Mouse (Mus musculus): Measurements from ENCODE around the gene Prkar2a. TPM values are rescaled to one million over a fixed set of nuclear protein-coding genes. Genes with fewer than 3 reads are reported as not detected.

Gene Prkar2a
- polyA plus RNA-seq, 1 experiment from 2014 or later = 9.5 TPM

DNA sequence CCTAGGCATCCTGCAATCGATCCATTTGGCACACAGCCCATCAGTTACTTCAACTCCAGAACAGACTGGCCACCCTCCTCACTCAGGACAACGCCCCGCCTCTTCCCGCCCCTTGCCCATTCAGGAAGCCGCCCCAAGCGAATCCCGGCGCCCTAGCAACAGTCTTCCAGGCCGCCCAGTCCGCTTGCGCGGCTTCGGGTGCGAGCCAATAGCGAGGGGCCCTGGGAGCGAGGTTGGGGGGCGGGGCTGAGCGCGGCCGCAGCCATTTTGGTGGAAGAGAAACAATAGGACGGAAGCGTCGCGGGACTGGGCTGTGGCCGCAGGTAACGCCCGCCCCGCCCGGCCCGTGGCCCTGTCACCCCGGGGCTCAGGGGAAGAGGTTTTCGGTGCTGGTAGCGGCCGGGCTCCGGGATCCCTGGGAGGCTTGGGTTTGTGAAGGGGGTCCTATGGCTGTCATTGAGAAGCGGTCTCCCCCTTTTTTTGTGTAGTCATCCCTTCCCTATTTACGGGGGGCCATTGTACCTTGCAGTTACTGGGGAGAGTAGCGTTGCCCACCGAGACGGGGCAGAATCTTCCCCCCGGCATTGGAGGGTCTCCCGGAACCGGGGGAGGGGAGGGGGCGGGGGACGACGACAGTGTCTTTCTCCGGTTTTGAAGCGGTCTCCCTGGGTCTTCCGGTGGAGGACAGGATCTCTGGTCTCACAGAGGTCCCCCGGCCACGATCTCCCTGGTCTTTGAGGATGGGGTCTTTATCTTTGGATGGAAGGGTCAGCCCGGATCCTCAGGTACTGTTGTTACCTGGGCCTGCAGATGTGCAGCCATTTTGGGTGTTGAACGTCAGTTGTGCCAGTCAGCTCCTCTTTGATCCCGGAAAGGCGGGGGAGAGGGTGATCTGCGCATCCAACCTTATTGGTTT, 94.7 kb downstream of the Prkar2a start, which contains the start of gene Ip6k2:
Gene Ip6k2, plus strand, starts transcription at position 249 of the 916 bp plus-strand sequence.
- peak; percentile 94 for DNase-seq
- Histone ChIP-seq H3K27me3 (no peaks in the 10 kb centered on the region), H3K9ac (peak within 1 kb of the TSS; percentile 88), H3K4me2 (peak within 1 kb of the TSS; percentile 80), H3K4me1 (replicated peaks) (peaks cover 59% of the 10 kb centered on the region), H3K4me3 (replicated peaks) (peak within 1 kb of the TSS; percentile 90), H3K9me3 (replicated peaks) (no peaks in the 10 kb centered on the region), H3K36me3 (0 out of 2 replicates have a peak, but pooled peaks cover 4% of the 10 kb centered on the region), H3K27ac (peak within 1 kb of the TSS; percentile 87)
- under 1% methylated on average over 56 of the region's 56 CpGs for WGBS (ENCODE audit: insufficient replicate concordance)
- peak; percentile 98 for ATAC-seq (ENCODE audit: low read depth)

DNA sequence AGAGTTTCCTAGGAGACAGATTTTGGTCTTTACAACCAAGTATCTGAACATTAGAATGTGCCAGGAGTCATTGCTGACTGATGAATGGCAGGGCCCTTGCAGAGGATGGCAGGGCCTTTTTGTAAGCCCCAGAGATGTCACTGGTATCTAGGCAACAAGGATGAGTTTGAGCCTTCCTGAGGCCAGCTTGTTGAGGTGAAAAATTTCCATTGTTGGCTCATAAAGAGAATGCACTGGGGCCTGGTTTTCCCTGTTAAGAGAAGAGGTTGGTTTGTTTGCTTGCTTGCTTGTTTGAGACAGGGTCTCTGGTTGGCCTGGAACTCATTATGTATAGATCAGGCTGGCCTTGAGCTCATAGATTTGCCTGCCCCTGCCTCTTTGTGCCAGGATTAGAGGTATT, 96.3 kb downstream of the Prkar2a start:
- no peaks in the 10 kb centered on the region for H3K9me3 ChIP-seq (replicated peaks)
- H3K27ac ChIP-seq = peak overlapping the region; percentile 8; the same call in 1 of the 2 replicates
- H3K27me3 ChIP-seq = no peaks in the 10 kb centered on the region
- peaks cover 75% of the 10 kb centered on the region for H3K4me1 ChIP-seq (replicated peaks)
- DNase-seq (no peak), ATAC-seq (ENCODE audit: low read depth) (no peak)
- peak overlapping the region; percentile 88 for H3K9ac ChIP-seq
- peak overlapping the region; percentile 80 for H3K4me2 ChIP-seq
- peak overlapping the region; percentile 90 for H3K4me3 ChIP-seq (replicated peaks)
- 0 out of 2 replicates have a peak, but pooled peaks cover 4% of the 10 kb centered on the region for H3K36me3 ChIP-seq

DNA sequence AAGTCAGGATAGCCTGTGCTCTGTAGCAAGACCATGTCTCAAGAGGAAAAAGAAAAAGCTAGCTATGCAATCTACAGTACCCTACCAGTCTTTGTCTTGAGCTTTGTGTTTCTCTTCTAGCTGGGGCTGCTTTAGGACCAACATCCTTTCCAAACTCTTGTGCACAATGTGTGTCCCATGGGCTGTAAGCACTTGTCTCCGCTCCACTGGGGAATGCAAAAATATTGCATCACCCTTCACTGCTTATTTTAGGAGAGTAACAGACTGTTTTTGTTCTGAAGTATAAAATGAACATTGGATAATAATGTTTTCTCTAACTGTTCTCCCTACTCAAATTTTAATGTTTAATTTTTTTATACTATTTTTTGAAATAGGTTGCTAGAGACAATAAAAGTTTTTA, 97.4 kb downstream of the Prkar2a start:
- Histone ChIP-seq H3K4me2 (no peak overlapping the region), H3K4me1 (replicated peaks) (peaks cover 86% of the 10 kb centered on the region)
- no peak for ATAC-seq (ENCODE audit: low read depth)

DNA sequence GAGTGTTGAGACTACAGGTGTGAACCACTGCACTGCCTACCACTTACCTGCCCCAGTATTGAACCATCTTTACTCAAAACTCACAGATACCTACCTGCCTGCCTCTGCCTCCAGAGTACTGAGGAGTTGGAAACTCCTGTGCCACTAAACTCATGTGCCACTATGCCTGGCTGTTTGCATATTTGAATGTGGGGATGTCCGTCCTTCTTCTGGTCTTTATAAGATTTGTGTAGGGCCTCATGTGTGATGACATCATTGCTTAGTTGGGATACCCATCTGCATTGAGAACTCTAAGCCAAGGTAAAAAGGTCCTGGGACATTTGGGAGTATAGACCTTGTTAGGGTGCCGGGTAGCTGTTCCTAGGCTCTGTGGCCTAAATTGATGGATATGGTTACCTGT, 98.0 kb downstream of the Prkar2a start:
- WGBS (ENCODE audit: insufficient replicate concordance) = 92% methylated on average over 2 of the region's 2 CpGs
- no peak for DNase-seq
- 0 out of 2 replicates have a peak, but pooled peaks cover 4% of the 10 kb centered on the region for H3K36me3 ChIP-seq
- ATAC-seq (ENCODE audit: low read depth) = no peak
- no peaks in the 10 kb centered on the region for H3K27me3 ChIP-seq
- H3K27ac ChIP-seq = no peak overlapping the region
- no peaks in the 10 kb centered on the region for H3K9me3 ChIP-seq (replicated peaks)
- H3K9ac ChIP-seq = no peak overlapping the region
- no peak overlapping the region for H3K4me3 ChIP-seq (replicated peaks)
- H3K4me2 ChIP-seq = no peak overlapping the region
- peaks cover 88% of the 10 kb centered on the region for H3K4me1 ChIP-seq (replicated peaks)

More for the DNA sequence above, 97.4 kb downstream of the Prkar2a start:
- no peak for DNase-seq
- H3K27ac ChIP-seq = no peak overlapping the region
- WGBS (ENCODE audit: insufficient replicate concordance) = 80% methylated on average over 1 of the region's 1 CpGs
- H3K36me3 ChIP-seq = 0 out of 2 replicates have a peak, but pooled peaks cover 4% of the 10 kb centered on the region
- no peak overlapping the region for H3K9ac ChIP-seq
- H3K4me3 ChIP-seq (replicated peaks) = no peak overlapping the region
- H3K9me3 ChIP-seq (replicated peaks) = no peaks in the 10 kb centered on the region
- no peaks in the 10 kb centered on the region for H3K27me3 ChIP-seq

GRCm38 (mm10) chr9:108788713-108789112, 99.6 kb downstream of the Prkar2a start:
- 0 out of 2 replicates have a peak, but pooled peaks cover 4% of the 10 kb centered on the region for H3K36me3 ChIP-seq
- no peak overlapping the region for H3K4me3 ChIP-seq (replicated peaks)
- no peak for DNase-seq
- no peaks in the 10 kb centered on the region for H3K9me3 ChIP-seq (replicated peaks)
- H3K4me2 ChIP-seq = no peak overlapping the region
- no peaks in the 10 kb centered on the region for H3K27me3 ChIP-seq
- H3K9ac ChIP-seq = no peak overlapping the region
- no peak overlapping the region for H3K27ac ChIP-seq
- WGBS (ENCODE audit: insufficient replicate concordance) = 85% methylated on average over 3 of the region's 3 CpGs
- H3K4me1 ChIP-seq (replicated peaks) = peaks cover 91% of the 10 kb centered on the region
- ATAC-seq (ENCODE audit: low read depth) = no peak

DNA sequence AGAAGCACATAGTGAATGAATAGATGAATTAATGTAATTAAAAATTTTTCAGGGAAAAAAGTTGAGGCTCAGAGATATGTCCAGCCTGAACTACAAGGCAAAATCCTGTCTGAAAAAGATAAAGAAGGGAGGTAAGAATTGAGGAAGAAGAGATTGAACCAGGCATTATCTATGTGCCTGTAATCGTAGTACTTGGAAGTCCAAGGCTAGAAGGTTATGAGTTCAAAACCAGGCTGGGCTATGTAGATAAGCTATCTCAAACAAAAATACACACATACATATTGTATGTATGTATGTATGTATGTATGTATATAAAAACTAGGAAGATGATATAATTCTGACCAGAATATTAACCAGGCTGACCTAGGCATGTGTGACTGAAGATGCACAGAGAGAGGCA, 103.2 kb downstream of the Prkar2a start:
- peak overlapping the region; percentile 22; the same call in 1 of the 2 replicates for H3K4me2 ChIP-seq
- 6% methylated on average over 1 of the region's 1 CpGs for WGBS (ENCODE audit: insufficient replicate concordance)
- no peaks in the 10 kb centered on the region for H3K9me3 ChIP-seq (replicated peaks)
- H3K27ac ChIP-seq = peak overlapping the region; percentile 71
- H3K4me3 ChIP-seq (replicated peaks) = no peak overlapping the region
- peaks cover 15% of the 10 kb centered on the region for H3K36me3 ChIP-seq
- H3K27me3 ChIP-seq = no peaks in the 10 kb centered on the region
- DNase-seq = no peak
- H3K9ac ChIP-seq = peak overlapping the region; percentile 24; the same call in 1 of the 2 replicates
- H3K4me1 ChIP-seq (replicated peaks) = peaks cover 99% of the 10 kb centered on the region
- peak; percentile 37 for ATAC-seq (ENCODE audit: low read depth)

DNA sequence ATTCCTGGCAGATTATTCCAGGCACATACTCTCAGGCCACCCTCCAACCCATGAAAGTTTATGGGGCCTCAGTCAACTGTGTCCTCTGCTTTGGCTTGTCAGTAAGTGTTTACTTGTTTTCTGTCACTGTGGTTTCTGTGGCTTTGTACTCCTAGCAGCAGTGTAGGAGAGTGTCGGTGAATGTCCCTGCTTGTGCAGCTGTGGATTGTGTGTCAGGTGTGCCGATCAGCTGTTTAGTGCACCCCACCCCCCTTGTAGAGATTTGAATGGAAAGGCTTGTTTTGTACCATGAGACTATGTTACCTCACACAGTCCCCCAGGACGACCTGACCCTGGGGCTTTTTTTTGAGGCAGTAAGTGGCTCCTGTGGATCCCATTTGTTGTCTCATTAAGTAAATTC, 103.6 kb downstream of the Prkar2a start:
- peak overlapping the region; percentile 24 for H3K9ac ChIP-seq
- no peak overlapping the region for H3K4me3 ChIP-seq (replicated peaks)
- ATAC-seq (ENCODE audit: low read depth) (no peak), DNase-seq (no peak)
- H3K27ac ChIP-seq = peak overlapping the region; percentile 70
- WGBS (ENCODE audit: insufficient replicate concordance) = 28% methylated on average over 3 of the region's 3 CpGs
- H3K4me2 ChIP-seq = peak overlapping the region; percentile 22; the same call in 1 of the 2 replicates
- H3K9me3 ChIP-seq (replicated peaks) = no peaks in the 10 kb centered on the region
- H3K36me3 ChIP-seq = peaks cover 19% of the 10 kb centered on the region
- H3K4me1 ChIP-seq (replicated peaks) = peaks cover 96% of the 10 kb centered on the region
- no peaks in the 10 kb centered on the region for H3K27me3 ChIP-seq

DNA sequence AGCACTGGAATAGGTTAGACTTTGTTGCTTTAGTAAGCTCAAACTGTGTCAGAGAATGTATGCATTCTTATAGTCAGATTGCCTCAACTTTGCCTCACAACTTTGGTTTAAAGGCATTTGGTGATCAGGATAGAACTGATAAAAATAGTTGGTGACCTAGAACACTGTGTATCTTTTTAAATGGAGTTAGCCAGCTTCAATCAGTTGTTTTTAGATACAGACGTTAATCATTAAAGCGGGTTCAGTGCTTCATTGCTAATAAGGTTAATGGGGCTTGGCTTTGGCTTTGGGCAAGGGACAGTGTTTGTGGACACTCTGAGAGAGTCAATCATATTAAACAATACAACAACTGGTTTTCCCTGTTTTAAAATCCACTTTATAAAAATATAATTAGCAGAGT, 106.2 kb downstream of the Prkar2a start:
- H3K4me3 ChIP-seq (replicated peaks) = peak overlapping the region; percentile 57; the same call in 1 of the 2 replicates
- no peak for ATAC-seq (ENCODE audit: low read depth)
- peak overlapping the region; percentile 6 for H3K9ac ChIP-seq
- peak overlapping the region; percentile 84 for H3K27ac ChIP-seq
- WGBS (ENCODE audit: insufficient replicate concordance) = 55% methylated on average over 2 of the region's 2 CpGs
- H3K27me3 ChIP-seq = no peaks in the 10 kb centered on the region
- H3K4me2 ChIP-seq = peak overlapping the region; percentile 76
- H3K36me3 ChIP-seq = peaks cover 43% of the 10 kb centered on the region
- H3K4me1 ChIP-seq (replicated peaks) = peaks cover 72% of the 10 kb centered on the region
- DNase-seq = no peak
- H3K9me3 ChIP-seq (replicated peaks) = no peaks in the 10 kb centered on the region

DNA sequence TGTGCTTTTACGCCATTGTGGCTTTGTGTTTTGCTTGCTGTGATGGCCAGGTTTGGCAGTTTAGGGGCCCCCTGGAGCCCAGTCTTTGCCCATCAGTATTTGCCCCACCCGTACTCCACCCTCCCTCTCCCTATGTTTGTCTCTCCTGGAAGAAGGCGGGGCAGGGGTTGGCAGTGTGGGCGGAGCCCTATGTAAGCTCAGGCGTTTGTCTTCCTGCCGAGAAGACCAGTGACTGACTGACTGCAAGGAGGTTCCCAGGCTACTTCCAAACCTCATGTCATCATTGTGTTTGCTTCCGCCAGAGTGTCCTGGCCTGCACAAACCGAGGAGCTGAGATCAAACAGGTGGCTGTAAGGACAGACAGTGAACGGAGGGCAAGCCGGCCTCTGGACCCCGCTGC, 106.6 kb downstream of the Prkar2a start:
- H3K4me3 ChIP-seq (replicated peaks) = peak overlapping the region; percentile 57

GRCm38 (mm10) chr9:108796351-108796981, 107.4 kb downstream of the Prkar2a start:
- Histone ChIP-seq H3K27ac (peak overlapping the region; percentile 84), H3K27me3 (no peaks in the 10 kb centered on the region), H3K4me3 (replicated peaks) (peak overlapping the region; percentile 57), H3K4me1 (replicated peaks) (peaks cover 61% of the 10 kb centered on the region), H3K9ac (peak overlapping the region; percentile 69), H3K9me3 (replicated peaks) (no peaks in the 10 kb centered on the region), H3K4me2 (peak overlapping the region; percentile 76), H3K36me3 (peaks cover 50% of the 10 kb centered on the region)
- ATAC-seq (ENCODE audit: low read depth) (no peak), DNase-seq (no peak)
- WGBS (ENCODE audit: insufficient replicate concordance) = 84% methylated on average over 4 of the region's 4 CpGs

More for the DNA sequence above, 106.6 kb downstream of the Prkar2a start:
- Histone ChIP-seq H3K9me3 (replicated peaks) (no peaks in the 10 kb centered on the region), H3K36me3 (peaks cover 45% of the 10 kb centered on the region), H3K9ac (peak overlapping the region; percentile 69), H3K4me1 (replicated peaks) (peaks cover 67% of the 10 kb centered on the region), H3K27me3 (no peaks in the 10 kb centered on the region), H3K27ac (peak overlapping the region; percentile 84), H3K4me2 (peak overlapping the region; percentile 76)
- peak; percentile 85 for DNase-seq
- peak; percentile 97 for ATAC-seq (ENCODE audit: low read depth)
- 31% methylated on average over 11 of the region's 11 CpGs for WGBS (ENCODE audit: insufficient replicate concordance)

DNA sequence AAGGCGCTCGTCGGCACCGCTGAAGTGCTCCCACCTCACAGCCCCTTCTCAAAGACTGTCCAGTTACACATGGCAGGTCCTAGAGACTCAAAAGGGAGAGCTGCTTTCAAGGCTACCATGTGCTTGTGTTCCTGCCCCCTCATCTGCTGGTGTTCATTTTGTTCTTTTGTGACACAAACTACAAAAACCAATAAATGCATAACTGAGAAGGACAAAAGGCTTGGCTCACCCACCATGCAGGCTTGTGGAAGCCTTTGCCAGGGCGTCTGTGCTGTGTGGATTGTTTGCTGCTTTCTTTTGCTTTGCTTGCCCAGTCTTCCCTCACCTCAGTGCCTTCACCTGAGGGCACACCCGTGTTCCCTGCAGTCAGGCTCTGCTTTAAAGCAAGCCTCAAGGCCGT, 108.4 kb downstream of the Prkar2a start:
- H3K27me3 ChIP-seq = no peaks in the 10 kb centered on the region
- H3K4me3 ChIP-seq (replicated peaks) = no peak overlapping the region
- DNase-seq = no peak
- peaks cover 60% of the 10 kb centered on the region for H3K36me3 ChIP-seq
- peaks cover 60% of the 10 kb centered on the region for H3K4me1 ChIP-seq (replicated peaks)
- H3K27ac ChIP-seq = peak overlapping the region; percentile 84
- WGBS (ENCODE audit: insufficient replicate concordance) = 91% methylated on average over 7 of the region's 7 CpGs
- H3K4me2 ChIP-seq = 0 out of 2 replicates have a peak overlapping the region, but pooled peaks have one; percentile 76
- no peaks in the 10 kb centered on the region for H3K9me3 ChIP-seq (replicated peaks)
- no peak overlapping the region for H3K9ac ChIP-seq
- no peak for ATAC-seq (ENCODE audit: low read depth)
